Comparison of ENCODE assay signal across 8 mouse cellular contexts in genomic region chr15:96641821-96642435, GRCm38 (mm10). TPM values are rescaled to one million over a fixed set of nuclear protein-coding genes. Genes with fewer than 3 reads are reported as not detected.
DNase-seq lines count a peak whose midpoint lies in the region; ATAC-seq and TF ChIP-seq lines count a peak whose summit lies in the region.

No protein-coding gene starts in this region.

- no peak for TF ChIP-seq CTCF in brain, embryonic 14.5 days (IDR thresholded peaks at IDR 0.05; ENCODE audit: borderline replicate concordance, extremely low read depth, insufficient read depth, insufficient read length)
- TF ChIP-seq CTCF in hindbrain, postnatal 0 days (IDR thresholded peaks at IDR 0.05; ENCODE audit: low read depth): no peak
- TF ChIP-seq CTCF in olfactory bulb, adult 2 months (IDR thresholded peaks at IDR 0.05; ENCODE audit: insufficient read depth, low read depth, low read length): no peak

- peak overlapping the region; percentile 100 for H3K27ac ChIP-seq in hindbrain, postnatal 0 days
- H3K27ac ChIP-seq in liver, embryonic 16.5 days (ENCODE audit: low read length): peak overlapping the region; percentile 51
- H3K27ac ChIP-seq in olfactory bulb, adult 2 months (ENCODE audit: insufficient read depth, low read depth, low read length): peak overlapping the region; percentile 88

- peak overlapping the region; percentile 94 for H3K4me2 ChIP-seq in hindbrain, postnatal 0 days (ENCODE audit: low read depth, low read length)
- H3K4me2 ChIP-seq in liver, embryonic 16.5 days (ENCODE audit: low read depth, low read length): peak overlapping the region; percentile 93

- no peaks in the 10 kb centered on the region for H3K27me3 ChIP-seq in hindbrain, postnatal 0 days (ENCODE audit: insufficient read depth, low read length)
- H3K27me3 ChIP-seq in liver, embryonic 16.5 days (ENCODE audit: control insufficient read depth, insufficient read depth, low read depth, low read length): no peaks in the 10 kb centered on the region

- H3K9me3 ChIP-seq in hindbrain, postnatal 0 days (ENCODE audit: low read length): no peaks in the 10 kb centered on the region
- H3K9me3 ChIP-seq in liver, embryonic 16.5 days (replicated peaks; ENCODE audit: control insufficient read depth, low read length): no peaks in the 10 kb centered on the region

- no peak for TF ChIP-seq POLR2A in brain, embryonic 14.5 days (IDR thresholded peaks at IDR 0.05; ENCODE audit: borderline replicate concordance, extremely low read depth, insufficient read depth, insufficient read length, poor library complexity, severe bottlenecking)
- TF ChIP-seq POLR2A in olfactory bulb, adult 2 months (IDR thresholded peaks at IDR 0.05; ENCODE audit: insufficient read depth, low read depth, low read length): no peak

- H3K9ac ChIP-seq in hindbrain, postnatal 0 days (replicated peaks; ENCODE audit: low read length): peak overlapping the region; percentile 95
- peak overlapping the region; percentile 69 for H3K9ac ChIP-seq in liver, embryonic 16.5 days (ENCODE audit: low read depth, low read length)

- 0 out of 2 replicates have a peak, but pooled peaks have one; percentile 28 for ATAC-seq in erythroblast, adult 5-6 weeks (replicated peaks; ENCODE audit: low FRiP score, poor library complexity, severe bottlenecking)
- ATAC-seq in hindbrain, postnatal 0 days: peak; percentile 10; the same call in 1 of the 2 replicates
- ATAC-seq in liver, embryonic 16.5 days (ENCODE audit: low read depth): peak; percentile 11

- DNase-seq in layer of hippocampus, adult 11-12 months (ENCODE audit: low spot score): peak; percentile 21
- no peak for DNase-seq in layer of hippocampus, adult 9-11 months
- DNase-seq in brain, embryonic 14.5 days (ENCODE audit: low read depth): peak; percentile 71
- DNase-seq in hindbrain, postnatal 0 days (ENCODE audit: low spot score): peak; percentile 49
- DNase-seq in urinary bladder, postnatal 36 days (ENCODE audit: low spot score in 2 of 2): no peak

- peak overlapping the region; percentile 69 for H3K4me3 ChIP-seq in hindbrain, postnatal 0 days (ENCODE audit: low read length)
- H3K4me3 ChIP-seq in liver, embryonic 16.5 days (ENCODE audit: low read depth, low read length): peak overlapping the region; percentile 73
- H3K4me3 ChIP-seq in olfactory bulb, adult 2 months (ENCODE audit: insufficient read depth, low read depth, low read length): peak overlapping the region; percentile 79

- peaks cover 9% of the 10 kb centered on the region; the same call in 1 of the 2 replicates for H3K4me1 ChIP-seq in hindbrain, postnatal 0 days (ENCODE audit: insufficient read depth, low read length)
- peaks cover 19% of the 10 kb centered on the region for H3K4me1 ChIP-seq in liver, embryonic 16.5 days (ENCODE audit: control insufficient read depth, low read depth, low read length)
- peaks cover 16% of the 10 kb centered on the region for H3K4me1 ChIP-seq in olfactory bulb, adult 2 months (ENCODE audit: control insufficient read depth, insufficient read depth, low read length)

- 0% methylated on average over 28 of the region's 31 CpGs for WGBS in hindbrain, postnatal 0 days
- WGBS in liver, embryonic 16.5 days (ENCODE audit: insufficient replicate concordance): 0% methylated on average over 31 of the region's 31 CpGs
- WGBS in olfactory bulb, adult 2 months: under 1% methylated on average over 31 of the region's 31 CpGs

- no peaks in the 10 kb centered on the region for H3K36me3 ChIP-seq in hindbrain, postnatal 0 days (ENCODE audit: insufficient read depth, low read length)
- H3K36me3 ChIP-seq in liver, embryonic 16.5 days (ENCODE audit: control insufficient read depth, insufficient read depth): no peaks in the 10 kb centered on the region

RNA-seq across cellular contexts. Expression of gene Slc38a1, which starts 0.8 kb away (rescaled TPM):
- 122 and 133 TPM in 2 replicates for polyA plus RNA-seq in brain, embryonic 14.5 days (2012; rRNA removed)
- total RNA-seq in erythroblast, adult 5-6 weeks (2015; ENCODE audit: low replicate concordance): 15.3 and 27.3 TPM in 2 replicates
- total RNA-seq in erythroblast, adult 5-6 weeks (2017; ENCODE audit: low replicate concordance): 6.6 TPM in 2 replicates
- total RNA-seq in hindbrain, postnatal 0 days (2014; rRNA removed): 82.6 and 89.1 TPM in 2 replicates
- 109 and 115 TPM in 2 replicates for polyA plus RNA-seq in hindbrain, postnatal 0 days (2015; fragmentation: Nextera tagmentation; extraction: Ambion mirVana)
- polyA plus RNA-seq in liver, embryonic 16.5 days (2015; fragmentation: Nextera tagmentation; extraction: Ambion mirVana): 12.3 and 13.4 TPM in 2 replicates
- polyA plus RNA-seq in olfactory bulb, adult 2 months (2012; ENCODE audit: insufficient read depth, insufficient read length, low replicate concordance, missing spikeins): 186 TPM in 1 of 2 replicates, not detected in the other

RNA-seq across cellular contexts. Expression of gene Slc38a2, which starts 57.6 kb away (rescaled TPM):
- polyA plus RNA-seq in brain, embryonic 14.5 days (2012; rRNA removed): 107 and 136 TPM in 2 replicates
- 34.4 and 44.7 TPM in 2 replicates for total RNA-seq in erythroblast, adult 5-6 weeks (2015; ENCODE audit: low replicate concordance)
- total RNA-seq in erythroblast, adult 5-6 weeks (2017; ENCODE audit: low replicate concordance): 22.3 and 29.1 TPM in 2 replicates
- total RNA-seq in hindbrain, postnatal 0 days (2014; rRNA removed): 82.1 and 85.3 TPM in 2 replicates
- 72.4 and 74.4 TPM in 2 replicates for polyA plus RNA-seq in hindbrain, postnatal 0 days (2015; fragmentation: Nextera tagmentation; extraction: Ambion mirVana)
- 37.9 and 38.8 TPM in 2 replicates for polyA plus RNA-seq in liver, embryonic 16.5 days (2015; fragmentation: Nextera tagmentation; extraction: Ambion mirVana)
- 275 TPM in 1 of 2 replicates, not detected in the other for polyA plus RNA-seq in olfactory bulb, adult 2 months (2012; ENCODE audit: insufficient read depth, insufficient read length, low replicate concordance, missing spikeins)

Comparison
In these comparisons a context has a peak if more than half of its experiments do, and no peak if none do; other contexts are left out.
1. DNase-seq: peak in layer of hippocampus, adult 11-12 months (single experiment), brain, embryonic 14.5 days (single experiment) and hindbrain, postnatal 0 days (single experiment); none in layer of hippocampus, adult 9-11 months (single experiment) and urinary bladder, postnatal 36 days (0 of 2).
2. Peak in every context shown above with its lines, with median percentiles within 50 percentile points of each other: ATAC-seq, H3K27ac ChIP-seq and H3K4me3 ChIP-seq.